Mouse (Mus musculus): Measurements from ENCODE around the gene Ascc3. TPM values are rescaled to one million over a fixed set of nuclear protein-coding genes. Genes with fewer than 3 reads are reported as not detected.

The Ascc3 gene
- 15.7 TPM in 2 replicates for polyA plus RNA-seq (2016; fragmentation: Nextera tagmentation; extraction: Ambion mirVana)

DNA sequence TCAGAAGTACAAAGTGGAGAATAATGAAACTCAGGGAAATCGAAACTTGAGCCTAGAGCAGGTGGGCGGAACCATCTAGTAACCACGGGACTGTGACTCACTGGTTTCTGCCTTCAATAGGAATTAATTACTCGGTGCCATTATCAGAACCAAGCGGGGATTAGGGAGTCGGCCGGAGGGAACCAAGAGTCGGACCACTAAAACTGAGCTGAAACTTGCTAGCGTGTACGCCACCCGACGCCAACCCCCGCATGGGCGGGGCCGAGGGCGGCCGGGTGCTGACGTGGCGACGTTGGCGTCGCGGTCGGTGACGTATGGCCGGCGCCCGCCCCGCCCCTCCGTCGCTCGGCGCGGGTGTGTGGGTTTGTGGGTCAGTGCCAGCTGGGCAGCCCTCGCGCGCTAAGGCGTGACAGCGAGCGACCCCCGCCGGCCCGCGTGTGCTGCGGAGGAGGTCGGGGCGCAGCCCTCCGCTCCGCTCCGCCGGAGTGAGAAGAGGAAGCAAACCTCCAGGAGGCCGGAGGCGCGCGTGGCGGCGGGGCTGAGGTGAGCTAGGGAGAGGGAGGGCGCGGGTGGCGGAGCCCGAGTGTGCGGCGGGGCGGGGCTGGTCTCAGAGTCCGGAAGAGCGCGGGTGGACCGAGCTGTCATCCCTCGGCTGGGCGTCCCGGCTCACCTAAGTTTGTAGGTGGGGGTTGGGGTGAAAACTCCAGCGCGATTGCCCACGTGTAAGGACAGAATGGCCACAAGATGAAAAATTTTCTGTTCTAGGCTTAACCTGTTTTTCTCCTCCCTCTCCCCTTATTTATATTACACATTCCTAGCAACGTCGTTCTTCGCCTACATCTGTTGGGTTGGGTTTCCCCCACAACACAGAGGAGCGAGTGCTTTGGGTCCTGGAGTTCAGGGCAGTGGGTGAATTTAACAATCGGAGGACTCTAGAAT is at the start of gene Ascc3:
TSS of gene Ascc3 (plus strand) at position 315 of the 939 bp plus-strand sequence.
- H3K27me3 ChIP-seq (ENCODE audit: insufficient read depth, poor library complexity, severe bottlenecking) = no peaks in the 10 kb centered on the region
- H3K4me1 ChIP-seq (replicated peaks) = 0 out of 2 replicates have a peak, but pooled peaks cover 3% of the 10 kb centered on the region
- DNase-seq (ENCODE audit: low spot score) = peak; percentile 92
- WGBS = under 1% methylated on average over 79 of the region's 79 CpGs
- peak within 1 kb of the TSS; percentile 76 for H3K4me3 ChIP-seq
- H3K27ac ChIP-seq = peak within 1 kb of the TSS; percentile 92
- no peaks in the 10 kb centered on the region for H3K9me3 ChIP-seq
- H3K36me3 ChIP-seq = no peaks in the 10 kb centered on the region

- WGBS = 92% methylated on average over 1 of the region's 1 CpGs
- DNase-seq (ENCODE audit: low spot score) = no peak
- Histone ChIP-seq H3K4me3 (no peak overlapping the region), H3K4me1 (replicated peaks) (no peaks in the 10 kb centered on the region), H3K27ac (no peak overlapping the region), H3K36me3 (no peaks in the 10 kb centered on the region), H3K27me3 (ENCODE audit: insufficient read depth, poor library complexity, severe bottlenecking) (no peaks in the 10 kb centered on the region), H3K9me3 (no peaks in the 10 kb centered on the region)
Observed at GRCm38 (mm10) chr10:50584721-50585120, 7.7 kb upstream of the Ascc3 start.

- H3K27me3 ChIP-seq (ENCODE audit: insufficient read depth, poor library complexity, severe bottlenecking) = no peaks in the 10 kb centered on the region
- no peaks in the 10 kb centered on the region for H3K36me3 ChIP-seq
- H3K4me1 ChIP-seq (replicated peaks) = no peaks in the 10 kb centered on the region
- H3K27ac ChIP-seq = no peak overlapping the region
- WGBS = 82% methylated on average over 1 of the region's 1 CpGs
- no peak for DNase-seq (ENCODE audit: low spot score)
- H3K4me3 ChIP-seq = no peak overlapping the region
- H3K9me3 ChIP-seq = no peaks in the 10 kb centered on the region
Observed at GRCm38 (mm10) chr10:50586556-50586955, 5.9 kb upstream of the Ascc3 start.

GRCm38 (mm10) chr10:50593371-50593770 is 902 bp downstream of the Ascc3 start:
- Histone ChIP-seq H3K9me3 (no peaks in the 10 kb centered on the region), H3K27ac (no peak overlapping the region), H3K27me3 (ENCODE audit: insufficient read depth, poor library complexity, severe bottlenecking) (no peaks in the 10 kb centered on the region), H3K36me3 (no peaks in the 10 kb centered on the region), H3K4me1 (replicated peaks) (0 out of 2 replicates have a peak, but pooled peaks cover 3% of the 10 kb centered on the region), H3K4me3 (peak overlapping the region; percentile 76)
- 76% methylated on average over 12 of the region's 12 CpGs for WGBS
- no peak for DNase-seq (ENCODE audit: low spot score)

DNA sequence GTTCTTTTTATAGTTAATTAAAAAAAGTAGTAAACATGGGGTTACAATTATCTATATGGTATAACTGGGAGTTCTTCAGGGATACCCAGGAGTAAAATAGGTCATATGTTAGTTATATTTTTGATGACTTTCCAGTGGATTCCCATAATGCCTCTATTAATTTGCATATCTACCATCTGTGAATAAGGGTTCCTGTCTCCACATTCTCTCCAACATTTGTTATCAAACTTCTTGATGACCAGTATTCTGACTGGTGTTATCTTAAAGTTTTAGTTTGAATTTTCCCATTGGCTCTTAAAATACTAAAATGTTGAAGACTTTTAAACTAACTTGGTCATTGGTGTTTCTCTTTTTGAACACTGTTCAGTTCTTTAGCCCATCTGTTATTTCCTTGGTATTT is 2.9 kb downstream of the Ascc3 start:
- DNase-seq (ENCODE audit: low spot score) = no peak
- Histone ChIP-seq H3K9me3 (no peaks in the 10 kb centered on the region), H3K27me3 (ENCODE audit: insufficient read depth, poor library complexity, severe bottlenecking) (no peaks in the 10 kb centered on the region), H3K4me3 (no peak overlapping the region), H3K4me1 (replicated peaks) (0 out of 2 replicates have a peak, but pooled peaks cover 3% of the 10 kb centered on the region), H3K36me3 (0 out of 2 replicates have a peak, but pooled peaks cover 3% of the 10 kb centered on the region), H3K27ac (no peak overlapping the region)

DNA sequence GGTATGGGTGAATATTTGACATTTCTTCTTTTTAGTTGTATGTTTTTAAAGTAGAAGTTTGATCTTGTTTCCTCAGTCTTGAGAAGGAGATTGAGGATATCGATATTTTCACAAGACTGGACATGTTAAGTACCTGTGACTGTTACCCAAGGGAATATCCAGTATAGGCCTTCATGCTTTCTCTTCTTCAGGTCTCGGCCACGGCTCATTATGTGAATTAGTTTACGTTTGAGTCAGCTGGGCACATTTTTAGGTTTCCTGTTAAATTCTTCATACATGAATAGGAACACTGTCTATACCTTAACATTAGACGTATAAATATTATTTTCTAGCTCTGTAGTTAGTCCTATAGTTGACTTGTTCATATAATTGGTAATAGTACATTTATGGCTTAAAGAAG is 12.4 kb downstream of the Ascc3 start:
- Histone ChIP-seq H3K4me1 (replicated peaks) (no peaks in the 10 kb centered on the region), H3K9me3 (no peaks in the 10 kb centered on the region), H3K27me3 (ENCODE audit: insufficient read depth, poor library complexity, severe bottlenecking) (no peaks in the 10 kb centered on the region), H3K4me3 (no peak overlapping the region), H3K36me3 (0 out of 2 replicates have a peak, but pooled peaks cover 4% of the 10 kb centered on the region), H3K27ac (no peak overlapping the region)
- no peak for DNase-seq (ENCODE audit: low spot score)
- WGBS = 94% methylated on average over 5 of the region's 5 CpGs

- H3K4me1 ChIP-seq (replicated peaks) = no peaks in the 10 kb centered on the region
- H3K36me3 ChIP-seq = peaks cover 7% of the 10 kb centered on the region; the same call in 1 of the 2 replicates
- no peaks in the 10 kb centered on the region for H3K27me3 ChIP-seq (ENCODE audit: insufficient read depth, poor library complexity, severe bottlenecking)
- no peaks in the 10 kb centered on the region for H3K9me3 ChIP-seq
- 90% methylated on average over 9 of the region's 9 CpGs for WGBS
- no peak overlapping the region for H3K4me3 ChIP-seq
- H3K27ac ChIP-seq = no peak overlapping the region
- DNase-seq (ENCODE audit: low spot score) = no peak
Observed at GRCm38 (mm10) chr10:50613840-50614239, 21.4 kb downstream of the Ascc3 start.

GRCm38 (mm10) chr10:50625874-50626273 is 33.4 kb downstream of the Ascc3 start:
- H3K4me1 ChIP-seq (replicated peaks) = no peaks in the 10 kb centered on the region
- no peak overlapping the region for H3K27ac ChIP-seq
- no peaks in the 10 kb centered on the region for H3K9me3 ChIP-seq
- no peaks in the 10 kb centered on the region for H3K27me3 ChIP-seq (ENCODE audit: insufficient read depth, poor library complexity, severe bottlenecking)
- no peak for DNase-seq (ENCODE audit: low spot score)
- peaks cover 18% of the 10 kb centered on the region for H3K36me3 ChIP-seq
- H3K4me3 ChIP-seq = no peak overlapping the region
- 81% methylated on average over 1 of the region's 1 CpGs for WGBS

GRCm38 (mm10) chr10:50639607-50640006 is 47.1 kb downstream of the Ascc3 start:
- 0 out of 2 replicates have a peak, but pooled peaks cover 4% of the 10 kb centered on the region for H3K36me3 ChIP-seq
- 81% methylated on average over 1 of the region's 1 CpGs for WGBS

DNA sequence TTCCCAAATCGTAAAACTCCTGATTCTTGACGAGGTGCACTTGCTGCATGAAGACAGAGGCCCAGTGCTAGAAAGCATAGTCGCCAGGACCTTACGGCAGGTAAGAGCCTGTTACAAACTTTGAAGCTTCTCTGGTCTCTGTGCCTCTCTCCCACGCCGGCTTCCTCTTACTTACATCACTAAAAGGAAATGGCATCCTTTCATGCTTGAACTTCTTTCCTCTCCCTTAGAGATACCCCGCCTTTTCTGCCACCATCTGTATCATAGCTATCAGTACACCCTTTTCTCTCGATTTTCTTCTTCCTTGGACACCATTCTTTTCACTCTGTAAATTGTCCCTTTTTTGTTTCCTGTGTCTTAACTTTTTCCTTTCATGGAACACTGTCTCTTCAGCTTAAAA is 58.1 kb downstream of the Ascc3 start:
- H3K27me3 ChIP-seq (ENCODE audit: insufficient read depth, poor library complexity, severe bottlenecking) = no peaks in the 10 kb centered on the region
- no peaks in the 10 kb centered on the region for H3K4me1 ChIP-seq (replicated peaks)
- no peaks in the 10 kb centered on the region for H3K9me3 ChIP-seq
- H3K4me3 ChIP-seq = no peak overlapping the region
- H3K27ac ChIP-seq = no peak overlapping the region
- 92% methylated on average over 8 of the region's 8 CpGs for WGBS
- H3K36me3 ChIP-seq = peaks cover 11% of the 10 kb centered on the region; the same call in 1 of the 2 replicates
- DNase-seq (ENCODE audit: low spot score) = no peak

More at GRCm38 (mm10) chr10:50639607-50640006, 47.1 kb downstream of the Ascc3 start:
- no peak for DNase-seq (ENCODE audit: low spot score)
- no peaks in the 10 kb centered on the region for H3K27me3 ChIP-seq (ENCODE audit: insufficient read depth, poor library complexity, severe bottlenecking)
- no peak overlapping the region for H3K27ac ChIP-seq
- H3K4me1 ChIP-seq (replicated peaks) = no peaks in the 10 kb centered on the region
- H3K9me3 ChIP-seq = no peaks in the 10 kb centered on the region
- H3K4me3 ChIP-seq = no peak overlapping the region

GRCm38 (mm10) chr10:50653551-50653950 is 61.1 kb downstream of the Ascc3 start:
- DNase-seq (ENCODE audit: low spot score) = no peak
- Histone ChIP-seq H3K4me3 (no peak overlapping the region), H3K4me1 (replicated peaks) (no peaks in the 10 kb centered on the region), H3K36me3 (peaks cover 11% of the 10 kb centered on the region; the same call in 1 of the 2 replicates), H3K9me3 (no peaks in the 10 kb centered on the region), H3K27ac (no peak overlapping the region), H3K27me3 (ENCODE audit: insufficient read depth, poor library complexity, severe bottlenecking) (no peaks in the 10 kb centered on the region)
- 98% methylated on average over 3 of the region's 3 CpGs for WGBS

GRCm38 (mm10) chr10:50657352-50657751 is 64.9 kb downstream of the Ascc3 start:
- H3K27me3 ChIP-seq (ENCODE audit: insufficient read depth, poor library complexity, severe bottlenecking) = no peaks in the 10 kb centered on the region
- no peak for DNase-seq (ENCODE audit: low spot score)
- no peaks in the 10 kb centered on the region for H3K36me3 ChIP-seq
- H3K9me3 ChIP-seq = no peaks in the 10 kb centered on the region
- no peaks in the 10 kb centered on the region for H3K4me1 ChIP-seq (replicated peaks)
- no peak overlapping the region for H3K4me3 ChIP-seq
- H3K27ac ChIP-seq = no peak overlapping the region
- 78% methylated on average over 1 of the region's 1 CpGs for WGBS

DNA sequence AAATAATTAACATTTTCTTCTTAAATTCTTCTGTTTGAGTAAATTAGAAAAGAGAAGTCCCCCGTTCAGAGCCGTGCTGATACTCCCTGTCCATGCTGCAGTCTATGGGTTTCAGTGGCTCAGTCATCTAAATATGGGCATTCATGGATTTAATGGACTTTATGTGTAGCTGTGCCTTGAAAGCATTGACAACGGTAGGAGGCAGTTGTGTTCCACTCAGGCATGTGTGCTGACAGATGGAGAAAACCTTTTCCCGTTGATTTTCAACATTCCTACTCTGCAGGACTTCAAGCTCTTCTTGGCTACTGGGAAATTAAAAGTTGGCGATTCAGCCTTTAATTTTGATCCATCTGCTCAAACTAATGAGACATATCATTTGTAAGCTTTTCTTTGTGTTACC is 79.0 kb downstream of the Ascc3 start:
- Histone ChIP-seq H3K9me3 (no peaks in the 10 kb centered on the region), H3K4me3 (no peak overlapping the region), H3K27me3 (ENCODE audit: insufficient read depth, poor library complexity, severe bottlenecking) (no peaks in the 10 kb centered on the region), H3K36me3 (0 out of 2 replicates have a peak, but pooled peaks cover 5% of the 10 kb centered on the region), H3K27ac (no peak overlapping the region), H3K4me1 (replicated peaks) (no peaks in the 10 kb centered on the region)
- DNase-seq (ENCODE audit: low spot score) = no peak
- 58% methylated on average over 5 of the region's 5 CpGs for WGBS

Data from hindbrain, embryonic 10.5 days (tissue).